Mouse (Mus musculus) small intestine, adult 2 months (tissue): Measurements from ENCODE around the gene Hbb-bh2. TPM values are rescaled to one million over a fixed set of nuclear protein-coding genes. Genes with fewer than 3 reads are reported as not detected.
"Not testable (repeated sequence)": the region's sequence is repeated elsewhere in the genome, so short reads cannot be mapped to it uniquely, and the experiment has no call there.

ENCODE experiments used
- H3K27ac ChIP-seq: fragments of 200-500 bp; 2 replicates; pipeline ENCODE4 v1.5.1; 2012; ENCODE audit warnings: low read depth, low read length, control low read depth, inconsistent platforms; ENCODE audit not compliant: insufficient read depth
- H3K27me3 ChIP-seq: fragments of 200-500 bp; 2 replicates; pipeline ENCODE4 v1.6.1; 2012; ENCODE audit warnings: mild to moderate bottlenecking, moderate library complexity, low read length, inconsistent platforms; ENCODE audit not compliant: control insufficient read depth, insufficient read depth
- H3K36me3 ChIP-seq: fragments of 200-500 bp; 2 replicates; pipeline ENCODE4 v1.6.1; 2012; ENCODE audit warnings: mild to moderate bottlenecking, low read length, control low read depth, inconsistent platforms; ENCODE audit not compliant: control insufficient read depth, insufficient read depth
- H3K4me1 ChIP-seq: fragments of 200-500 bp; 2 replicates; pipeline ENCODE4 v1.6.1; 2012; ENCODE audit warnings: low read length, inconsistent platforms, mixed read lengths; ENCODE audit not compliant: control insufficient read depth, insufficient read depth, insufficient read length
- H3K4me3 ChIP-seq: fragments of 200-500 bp; 2 replicates; pipeline ENCODE4 v1.5.1; 2012; ENCODE audit warnings: low read depth, mild to moderate bottlenecking, control low read depth, inconsistent platforms, low read length, moderate library complexity
- CTCF ChIP-seq: fragments of 200-500 bp; IDR thresholded peaks from 2 replicates; pipeline ENCODE4 v1.5.1; 2012; ENCODE audit warnings: low read depth, mild to moderate bottlenecking, control low read depth, inconsistent platforms, low read length, moderate library complexity, mixed read lengths; ENCODE audit not compliant: insufficient replicate concordance, insufficient read length; ENCODE audit errors: extremely low read depth
- POLR2A ChIP-seq: fragments of 200-500 bp; IDR thresholded peaks from 2 replicates; pipeline ENCODE4 v1.6.1; 2012; ENCODE audit warnings: low read depth, mild to moderate bottlenecking, control low read depth, inconsistent platforms, low read length, moderate library complexity
- WGBS: fragments of 180-500 bp; shearing (Covaris S2); methylation state at CpG from one replicate; pipeline ENCODE4 v1.1.7; 2018; 5-methylcytosine and 5-hydroxymethylcytosine counted together
- polyA plus RNA-seq: library from polyadenylated mRNA; depleted of rRNA; stranded (reverse); fragments of >200 nt; gene quantifications from 2 replicates; pipeline ENCODE4 v1.2.3, GENCODE M21; 2012

The Hbb-bh2 gene
- polyA plus RNA-seq, 1 experiment = not detected

DNA sequence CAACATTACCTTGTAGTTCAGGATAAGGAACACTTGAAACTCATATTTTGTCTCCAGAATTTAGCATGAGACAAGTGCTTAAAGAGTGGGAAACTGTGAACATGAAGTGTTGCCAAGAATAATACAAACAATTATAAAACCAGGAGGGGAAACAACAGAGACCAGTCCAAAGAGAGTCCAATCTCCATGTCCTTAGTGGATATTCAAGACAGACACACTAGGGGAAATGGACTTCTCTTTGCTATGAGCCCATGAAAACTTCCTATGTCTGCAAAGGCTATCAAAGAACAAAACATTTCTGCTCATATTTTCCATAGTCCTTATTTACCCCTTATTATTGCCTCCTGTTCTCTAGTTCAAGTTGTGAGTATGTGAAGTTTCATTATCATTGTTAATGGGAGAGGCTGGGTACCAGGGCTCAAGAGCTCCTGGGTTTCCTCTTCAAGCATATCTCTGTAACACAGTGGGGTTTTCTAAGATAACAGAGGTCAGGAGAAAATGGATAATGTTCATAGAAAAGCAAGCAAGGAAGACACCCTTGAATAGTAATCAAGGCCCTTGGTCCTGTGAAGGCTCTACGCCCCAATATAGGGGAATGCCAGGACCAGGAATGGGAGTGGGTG is 29.0 kb downstream of the Hbb-bh2 start:
- TF ChIP-seq POLR2A = no peak
- WGBS = 100% methylated on average over 1 of the region's 1 CpGs
- no peaks in the 10 kb centered on the region for H3K36me3 ChIP-seq
- H3K27ac ChIP-seq = no peak overlapping the region
- H3K27me3 ChIP-seq = no peaks in the 10 kb centered on the region
- no peaks in the 10 kb centered on the region for H3K4me1 ChIP-seq
- H3K4me3 ChIP-seq = no peak overlapping the region

DNA sequence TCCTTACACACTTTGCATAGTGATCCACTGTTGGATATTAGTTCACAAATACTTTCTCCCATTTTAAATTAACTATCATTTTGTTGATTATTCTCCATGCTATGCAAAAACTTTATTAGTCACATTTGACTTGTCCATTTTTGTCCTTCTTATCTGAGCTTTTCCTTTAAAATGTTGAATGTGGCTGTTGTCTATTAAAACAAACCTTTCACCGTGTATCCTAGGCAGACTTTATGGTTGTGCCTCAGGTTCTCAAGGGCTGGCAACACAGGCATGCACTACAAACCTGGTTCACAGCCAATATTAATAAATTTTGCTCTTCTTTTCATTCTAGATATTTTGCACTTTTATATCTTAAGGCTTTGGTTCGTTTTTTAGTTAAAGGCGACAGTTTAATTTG is 29.6 kb downstream of the Hbb-bh2 start:
- WGBS = 66% methylated on average over 3 of the region's 3 CpGs
- H3K4me3 ChIP-seq = no peak overlapping the region
- H3K27me3 ChIP-seq = no peaks in the 10 kb centered on the region
- H3K36me3 ChIP-seq = no peaks in the 10 kb centered on the region
- TF ChIP-seq CTCF (no peak), POLR2A (no peak)
- H3K27ac ChIP-seq = no peak overlapping the region
- H3K4me1 ChIP-seq = no peaks in the 10 kb centered on the region

DNA sequence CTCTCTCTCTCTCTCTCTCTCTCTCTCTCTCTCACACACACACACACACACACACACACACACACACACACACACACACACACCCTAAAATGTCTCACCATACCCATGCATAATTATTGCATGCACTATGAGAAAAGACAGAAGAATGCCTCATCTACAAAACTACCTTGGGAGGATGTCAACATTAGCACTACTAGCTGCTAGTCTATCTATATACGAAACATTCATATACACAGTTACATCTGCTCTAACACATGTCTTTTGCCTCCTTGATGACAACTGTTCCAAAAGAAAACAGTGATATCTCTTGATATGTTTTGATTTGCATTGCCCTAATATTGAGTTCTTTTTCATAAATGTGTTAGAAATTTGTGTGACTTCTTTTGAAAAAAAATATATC is 30.0 kb downstream of the Hbb-bh2 start:
- 89% methylated on average over 1 of the region's 1 CpGs for WGBS
- no peaks in the 10 kb centered on the region for H3K4me1 ChIP-seq
- TF ChIP-seq POLR2A (no peak), CTCF (no peak)
- no peak overlapping the region for H3K27ac ChIP-seq
- H3K4me3 ChIP-seq = no peak overlapping the region
- H3K27me3 ChIP-seq = no peaks in the 10 kb centered on the region
- no peaks in the 10 kb centered on the region for H3K36me3 ChIP-seq

DNA sequence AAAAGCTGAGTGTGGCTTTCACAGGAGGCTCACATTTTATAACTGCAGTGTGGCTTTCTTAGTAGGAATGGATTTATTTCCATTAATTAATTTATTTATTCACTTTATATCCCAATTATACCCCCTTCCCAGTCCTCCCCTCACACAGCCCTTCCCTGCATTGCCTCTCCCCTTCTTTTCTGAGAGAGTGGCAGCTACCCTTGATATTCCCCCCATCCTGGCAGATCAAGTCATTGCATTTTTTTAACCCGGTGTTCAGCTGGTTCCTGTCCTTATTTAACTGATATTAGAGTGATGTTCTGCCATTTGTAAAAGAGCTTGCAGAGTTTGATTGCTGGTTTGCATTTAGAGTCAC is 30.5 kb downstream of the Hbb-bh2 start:
- Histone ChIP-seq H3K27ac (no peak overlapping the region), H3K36me3 (no peaks in the 10 kb centered on the region), H3K27me3 (no peaks in the 10 kb centered on the region), H3K4me1 (no peaks in the 10 kb centered on the region), H3K4me3 (no peak overlapping the region)
- 62% methylated on average over 1 of the region's 1 CpGs for WGBS
- TF ChIP-seq POLR2A = no peak
- no peak for TF ChIP-seq CTCF

DNA sequence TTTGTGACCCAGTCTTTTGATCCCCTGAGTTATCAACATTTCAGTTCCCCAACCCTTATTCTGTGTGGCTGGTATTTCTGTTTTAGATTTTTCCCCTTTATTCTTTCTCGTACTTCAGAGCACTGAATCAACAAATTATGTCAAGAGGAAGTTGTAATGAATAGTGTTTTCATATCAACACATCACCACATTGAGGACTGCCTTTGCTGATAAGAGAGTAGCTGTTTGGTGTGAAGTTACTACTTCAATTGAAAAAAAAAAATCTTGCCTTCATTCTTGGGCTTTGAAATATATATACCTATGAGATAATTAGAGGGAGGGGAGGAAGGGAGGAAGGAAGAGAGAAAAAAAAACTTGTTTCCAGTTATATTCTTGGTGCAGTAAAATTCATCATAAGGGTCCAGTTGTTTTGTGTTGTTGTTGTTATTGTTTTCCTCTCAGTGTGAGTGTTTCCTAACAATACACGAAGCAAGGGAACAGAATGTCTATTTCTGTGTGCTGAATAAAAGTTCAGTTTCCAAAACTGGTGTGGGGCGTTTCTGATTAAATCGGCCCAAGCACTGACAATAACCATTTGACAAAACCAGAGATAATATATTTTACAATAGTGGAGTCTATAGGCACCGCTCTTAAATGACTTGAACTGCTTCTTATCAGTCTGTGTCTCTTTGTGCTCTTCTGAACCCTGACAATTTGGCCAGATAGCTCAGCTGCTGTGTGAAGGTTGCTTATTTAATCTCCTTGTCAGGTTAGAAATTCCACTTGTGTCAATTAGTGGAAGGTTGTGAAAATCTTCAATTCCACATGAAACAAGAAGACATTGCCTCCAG is 31.1 kb downstream of the Hbb-bh2 start:
- Histone ChIP-seq H3K36me3 (no peaks in the 10 kb centered on the region), H3K27me3 (no peaks in the 10 kb centered on the region), H3K27ac (no peak overlapping the region), H3K4me3 (no peak overlapping the region), H3K4me1 (no peaks in the 10 kb centered on the region)
- WGBS = 27% methylated on average over 5 of the region's 5 CpGs
- TF ChIP-seq POLR2A (no peak), CTCF (no peak)

DNA sequence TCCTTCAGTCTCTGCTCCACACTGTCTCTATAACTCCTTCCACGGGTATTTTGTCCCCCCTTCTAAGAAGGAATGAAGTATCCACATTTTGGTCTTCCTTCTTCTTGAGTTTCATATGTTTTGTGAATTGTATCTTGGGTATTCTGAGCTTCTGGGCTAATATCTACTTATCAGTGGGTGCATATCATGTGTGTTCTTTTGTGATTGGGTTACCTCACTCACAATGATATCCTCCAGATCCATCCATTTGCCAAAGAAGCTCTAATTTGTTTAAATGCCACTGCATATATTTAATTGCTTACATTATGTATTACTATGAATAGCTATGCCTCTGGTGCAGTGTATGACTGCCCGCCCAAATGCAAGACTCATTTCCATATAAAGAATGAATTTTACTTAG is 32.2 kb downstream of the Hbb-bh2 start:
- not testable (repeated sequence) for H3K27me3 ChIP-seq, H3K4me1 ChIP-seq, H3K4me3 ChIP-seq, H3K36me3 ChIP-seq, H3K27ac ChIP-seq
- WGBS = 67% methylated on average over 2 of the region's 2 CpGs

DNA sequence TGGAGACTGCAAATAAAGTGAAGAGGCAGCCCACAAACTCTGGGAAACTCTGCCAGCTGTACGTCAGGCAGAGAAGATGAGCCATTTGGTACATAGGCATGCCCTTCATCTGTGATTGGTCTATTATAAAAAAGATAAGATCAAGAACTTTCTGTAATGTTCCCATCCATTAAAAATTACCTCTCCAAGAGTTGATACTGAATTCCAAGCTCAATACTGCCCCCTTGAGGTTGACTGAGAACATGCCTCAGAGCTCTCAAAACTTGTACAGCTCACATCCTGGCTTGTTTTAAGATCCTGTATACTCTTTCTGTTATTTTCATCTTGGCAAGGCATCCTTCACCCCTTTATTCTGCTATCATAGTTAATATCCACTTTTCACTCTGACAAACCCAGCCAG is 33.5 kb downstream of the Hbb-bh2 start:
- Histone ChIP-seq H3K27ac (no peak overlapping the region), H3K36me3 (no peaks in the 10 kb centered on the region), H3K4me3 (no peak overlapping the region), H3K4me1 (no peaks in the 10 kb centered on the region), H3K27me3 (no peaks in the 10 kb centered on the region)
- no peak for TF ChIP-seq CTCF
- no peak for TF ChIP-seq POLR2A
- WGBS = 34% methylated on average over 1 of the region's 1 CpGs
